Mouse (Mus musculus) left cerebral cortex, adult 18-20 months (tissue): ENCODE data around the gene Iqck. TPM values are rescaled to one million over a fixed set of nuclear protein-coding genes. Genes with fewer than 3 reads are reported as not detected.

ENCODE experiments used
- total RNA-seq, 2 experiments: library from RNA; stranded (reverse); gene quantifications; 2 replicates each; pipeline ENCODE4 v1.2.3; 2021

Gene Iqck
- total RNA-seq, 2 experiments from 2014 or later: 2.6 to 4.0 TPM

Other genes starting within 250 kb of the Iqck start
- 100 to 1,000 TPM; 241 to 246 TPM for gene Gde1, start 150.0 kb upstream of the Iqck start, total RNA-seq
- gene Ccp110, start 143.2 kb upstream of the Iqck start, total RNA-seq: 10 to 100 TPM; 45.8 to 51.7 TPM
- gene Vps35l, start 115.5 kb upstream of the Iqck start, total RNA-seq: 10 to 100 TPM; 50.4 to 61.4 TPM
- 10 to 100 TPM; 22.3 to 23.4 TPM for gene Knop1, start 502 bp downstream of the Iqck start, total RNA-seq
- gene Gprc5b, start 139.5 kb downstream of the Iqck start, total RNA-seq: 100 to 1,000 TPM in 1 of 2 experiments, 10 to 100 TPM in 1; 94.0 to 110 TPM